Mouse (Mus musculus) heart, embryonic 15.5 days (tissue): ENCODE data around the gene Krt1. TPM values are rescaled to one million over a fixed set of nuclear protein-coding genes. Genes with fewer than 3 reads are reported as not detected.

Source experiments
- ATAC-seq: fragments of 200-750 bp; cut with Nextera tagmentation; replicated peaks from 2 replicates; pipeline ENCODE4 v1.8.0; 2017; ENCODE audit warnings: low read depth, moderate TSS enrichment; ENCODE audit not compliant: insufficient number of reproducible peaks, insufficient read depth, low FRiP score
- H3K27ac ChIP-seq: fragments of 300-500 bp; sonication (generic); 2 replicates; pipeline ENCODE4 v1.5.1; 2015; ENCODE audit warnings: mild to moderate bottlenecking, inconsistent platforms
- H3K27me3 ChIP-seq: fragments of 300-500 bp; sonication (generic); 2 replicates; pipeline ENCODE4 v1.6.1; 2015; ENCODE audit warnings: inconsistent platforms
- H3K36me3 ChIP-seq: fragments of 300-500 bp; sonication (generic); 2 replicates; pipeline ENCODE4 v1.6.1; 2015; ENCODE audit warnings: mild to moderate bottlenecking, inconsistent platforms
- H3K4me1 ChIP-seq: fragments of 300-500 bp; sonication (generic); replicated peaks from 2 replicates; pipeline ENCODE4 v1.6.1; 2015; ENCODE audit warnings: inconsistent platforms
- H3K4me2 ChIP-seq: fragments of 300-500 bp; sonication (generic); 2 replicates; pipeline ENCODE4 v1.6.1; 2015; ENCODE audit warnings: inconsistent platforms, mild to moderate bottlenecking, moderate library complexity
- H3K4me3 ChIP-seq: fragments of 300-500 bp; sonication (generic); 2 replicates; pipeline ENCODE4 v1.5.1; 2015; ENCODE audit warnings: mild to moderate bottlenecking, inconsistent platforms
- H3K9ac ChIP-seq: fragments of 300-500 bp; sonication (generic); 2 replicates; pipeline ENCODE4 v1.6.1; 2015; ENCODE audit warnings: mild to moderate bottlenecking, inconsistent platforms
- H3K9me3 ChIP-seq: fragments of 300-500 bp; sonication (generic); replicated peaks from 2 replicates; pipeline ENCODE4 v1.6.1; 2016; ENCODE audit warnings: inconsistent platforms
- WGBS: fragments of 180-500 bp; shearing (Covaris S2); methylation state at CpG from one replicate; pipeline ENCODE4 v1.1.7; 2015; ENCODE audit warnings: mixed read lengths; 5-methylcytosine and 5-hydroxymethylcytosine counted together
- polyA plus RNA-seq: library from polyadenylated mRNA; unstranded; fragments of >200 nt; fragmentation: Nextera tagmentation; extraction: Ambion mirVana; gene quantifications from 2 replicates; pipeline ENCODE4 v1.2.1, GENCODE M21; 2015

Gene Krt1
- polyA plus RNA-seq, 1 experiment from 2014 or later = 1.3 TPM

- H3K4me1 ChIP-seq = peaks cover 11% of the 10 kb centered on the region; the same call in 1 of the 2 replicates
- H3K9ac ChIP-seq = no peak overlapping the region
- no peaks in the 10 kb centered on the region for H3K9me3 ChIP-seq
- peaks cover 79% of the 10 kb centered on the region for H3K27me3 ChIP-seq
- H3K36me3 ChIP-seq = no peaks in the 10 kb centered on the region
- H3K4me2 ChIP-seq = peak overlapping the region; percentile 74
- 7% methylated on average over 11 of the region's 11 CpGs for WGBS
- no peak overlapping the region for H3K27ac ChIP-seq
- no peak overlapping the region for H3K4me3 ChIP-seq
- ATAC-seq = no peak
These were observed 8.3 kb upstream of the Krt1 start for GRCm38 (mm10) chr15:101858673-101859425.

- Histone ChIP-seq H3K4me3 (no peak overlapping the region), H3K4me1 (peaks cover 11% of the 10 kb centered on the region; the same call in 1 of the 2 replicates), H3K36me3 (no peaks in the 10 kb centered on the region), H3K9me3 (no peaks in the 10 kb centered on the region), H3K4me2 (no peak overlapping the region), H3K9ac (no peak overlapping the region), H3K27me3 (peaks cover 81% of the 10 kb centered on the region), H3K27ac (no peak overlapping the region)
- WGBS = 37% methylated on average over 5 of the region's 5 CpGs
- no peak for ATAC-seq
These were observed 6.1 kb upstream of the Krt1 start for GRCm38 (mm10) chr15:101856696-101857095.

DNA sequence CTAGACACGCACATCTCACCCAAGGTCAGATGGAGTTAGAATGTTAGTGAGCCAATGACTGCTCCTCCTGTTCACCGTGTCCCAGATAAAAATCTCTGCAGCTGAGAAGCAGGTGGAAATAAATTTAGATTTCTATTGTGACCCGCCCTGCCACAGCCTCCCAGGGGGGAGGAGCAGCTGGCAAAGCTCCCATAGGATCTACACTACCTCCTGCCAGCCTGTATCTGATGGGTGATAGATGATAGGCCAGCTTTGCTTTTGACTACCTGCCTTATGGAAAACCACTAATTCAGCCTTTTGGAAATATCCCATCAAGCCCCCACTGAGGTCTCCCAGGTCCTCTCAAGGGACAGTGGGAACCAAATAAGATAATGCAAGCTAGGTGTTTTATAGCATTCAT lies 5.1 kb upstream of the Krt1 start:
- Histone ChIP-seq H3K9me3 (no peaks in the 10 kb centered on the region), H3K27ac (no peak overlapping the region), H3K4me3 (no peak overlapping the region), H3K27me3 (peaks cover 81% of the 10 kb centered on the region), H3K9ac (no peak overlapping the region), H3K4me1 (peaks cover 11% of the 10 kb centered on the region; the same call in 1 of the 2 replicates), H3K36me3 (no peaks in the 10 kb centered on the region), H3K4me2 (no peak overlapping the region)
- ATAC-seq = no peak
- 54% methylated on average over 3 of the region's 3 CpGs for WGBS

DNA sequence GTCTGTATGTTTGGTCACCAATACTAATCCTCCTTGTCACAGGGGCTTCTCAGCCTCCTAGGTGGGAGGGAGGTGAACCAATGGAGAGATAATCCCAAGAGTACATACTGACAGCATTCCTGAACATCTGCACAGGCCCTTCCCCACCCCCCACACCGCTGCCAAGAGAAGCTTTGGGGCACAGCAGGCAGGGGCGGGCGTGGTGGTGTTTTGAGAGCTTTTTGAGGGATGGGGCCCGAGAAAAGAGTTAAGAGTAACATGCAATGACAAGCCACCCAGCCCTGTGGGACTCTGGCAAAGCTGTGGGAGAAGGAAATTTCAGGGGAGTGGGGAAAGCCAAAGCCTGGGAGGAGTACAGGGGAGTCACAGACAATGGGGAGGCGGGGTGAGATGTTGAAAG lies 3.7 kb upstream of the Krt1 start:
- H3K27ac ChIP-seq = no peak overlapping the region
- ATAC-seq = no peak
- no peak overlapping the region for H3K4me2 ChIP-seq
- no peaks in the 10 kb centered on the region for H3K9me3 ChIP-seq
- no peak overlapping the region for H3K9ac ChIP-seq
- H3K4me1 ChIP-seq = peaks cover 5% of the 10 kb centered on the region; the same call in 1 of the 2 replicates
- no peaks in the 10 kb centered on the region for H3K36me3 ChIP-seq
- no peak overlapping the region for H3K4me3 ChIP-seq
- H3K27me3 ChIP-seq = peaks cover 73% of the 10 kb centered on the region
- WGBS = 14% methylated on average over 5 of the region's 5 CpGs

- WGBS = 40% methylated on average over 5 of the region's 5 CpGs
These were observed 2.0 kb upstream of the Krt1 start for GRCm38 (mm10) chr15:101852571-101852970.

GRCm38 (mm10) chr15:101845971-101846403 lies 4.6 kb downstream of the Krt1 start:
- Histone ChIP-seq H3K9ac (peak overlapping the region; percentile 55), H3K9me3 (no peaks in the 10 kb centered on the region), H3K4me3 (peak overlapping the region; percentile 57), H3K27ac (no peak overlapping the region), H3K36me3 (no peaks in the 10 kb centered on the region), H3K27me3 (peaks cover 52% of the 10 kb centered on the region), H3K4me2 (peak overlapping the region; percentile 93), H3K4me1 (peaks cover 10% of the 10 kb centered on the region)
- no peak for ATAC-seq
- under 1% methylated on average over 37 of the region's 37 CpGs for WGBS

More at GRCm38 (mm10) chr15:101852571-101852970, 2.0 kb upstream of the Krt1 start:
- H3K4me1 ChIP-seq = no peaks in the 10 kb centered on the region
- no peak for ATAC-seq
- no peaks in the 10 kb centered on the region for H3K36me3 ChIP-seq
- no peak overlapping the region for H3K9ac ChIP-seq
- H3K4me2 ChIP-seq = no peak overlapping the region
- peaks cover 74% of the 10 kb centered on the region for H3K27me3 ChIP-seq
- no peak overlapping the region for H3K4me3 ChIP-seq
- H3K9me3 ChIP-seq = no peaks in the 10 kb centered on the region
- no peak overlapping the region for H3K27ac ChIP-seq

- H3K9me3 ChIP-seq = no peaks in the 10 kb centered on the region
- H3K4me3 ChIP-seq = no peak overlapping the region
- no peaks in the 10 kb centered on the region for H3K36me3 ChIP-seq
- WGBS = 59% methylated on average over 9 of the region's 9 CpGs
- peaks cover 51% of the 10 kb centered on the region for H3K27me3 ChIP-seq
- ATAC-seq = no peak
- H3K27ac ChIP-seq = no peak overlapping the region
- no peak overlapping the region for H3K9ac ChIP-seq
- H3K4me2 ChIP-seq = no peak overlapping the region
- peaks cover 10% of the 10 kb centered on the region for H3K4me1 ChIP-seq
These were observed 7.4 kb downstream of the Krt1 start for GRCm38 (mm10) chr15:101843192-101843591.

DNA sequence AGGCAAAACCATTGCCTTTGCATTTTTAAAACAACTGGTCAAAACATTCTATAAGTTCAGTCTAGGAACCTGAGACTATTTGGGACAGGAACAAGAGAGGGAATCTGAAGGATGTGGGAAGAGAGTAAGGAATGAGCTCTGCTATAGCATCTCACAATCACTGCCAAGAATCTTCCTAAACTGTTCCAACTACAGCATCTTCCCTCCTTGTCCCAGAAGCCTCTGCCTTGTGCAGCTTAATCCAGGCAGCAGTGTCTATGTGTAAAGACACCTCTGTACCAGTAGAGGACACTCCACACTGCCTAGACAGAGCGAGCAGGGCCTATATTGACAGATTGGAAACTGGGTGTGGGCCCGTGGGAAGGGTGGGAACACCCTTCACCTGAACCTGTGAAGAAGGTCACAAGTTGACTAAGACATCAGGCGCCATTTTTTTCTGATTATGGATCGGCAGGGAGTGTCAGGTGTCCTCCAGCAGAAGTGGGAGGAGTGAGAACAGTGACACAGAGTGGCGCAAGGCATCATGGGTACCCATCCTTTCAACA lies 15.7 kb downstream of the Krt1 start:
- peaks cover 12% of the 10 kb centered on the region for H3K27me3 ChIP-seq
- H3K4me2 ChIP-seq = no peak overlapping the region
- 61% methylated on average over 5 of the region's 5 CpGs for WGBS
- H3K9me3 ChIP-seq = no peaks in the 10 kb centered on the region
- ATAC-seq = no peak
- H3K9ac ChIP-seq = no peak overlapping the region
- H3K4me3 ChIP-seq = no peak overlapping the region
- H3K36me3 ChIP-seq = no peaks in the 10 kb centered on the region
- H3K4me1 ChIP-seq = no peaks in the 10 kb centered on the region
- H3K27ac ChIP-seq = no peak overlapping the region

- Histone ChIP-seq H3K36me3 (no peaks in the 10 kb centered on the region), H3K27me3 (peaks cover under 1% of the 10 kb centered on the region; the same call in 1 of the 2 replicates), H3K4me3 (no peak overlapping the region), H3K9me3 (no peaks in the 10 kb centered on the region), H3K27ac (no peak overlapping the region), H3K4me2 (no peak overlapping the region), H3K9ac (no peak overlapping the region), H3K4me1 (no peaks in the 10 kb centered on the region)
- ATAC-seq = no peak
- WGBS = 35% methylated on average over 6 of the region's 6 CpGs
These were observed 17.5 kb downstream of the Krt1 start for GRCm38 (mm10) chr15:101833131-101833530.

GRCm38 (mm10) chr15:101829441-101829840 lies 21.2 kb downstream of the Krt1 start:
- Histone ChIP-seq H3K4me1 (no peaks in the 10 kb centered on the region), H3K4me2 (no peak overlapping the region), H3K27me3 (peaks cover 13% of the 10 kb centered on the region), H3K36me3 (no peaks in the 10 kb centered on the region), H3K9ac (no peak overlapping the region), H3K27ac (no peak overlapping the region), H3K4me3 (no peak overlapping the region), H3K9me3 (no peaks in the 10 kb centered on the region)
- no peak for ATAC-seq
- 65% methylated on average over 5 of the region's 5 CpGs for WGBS

DNA sequence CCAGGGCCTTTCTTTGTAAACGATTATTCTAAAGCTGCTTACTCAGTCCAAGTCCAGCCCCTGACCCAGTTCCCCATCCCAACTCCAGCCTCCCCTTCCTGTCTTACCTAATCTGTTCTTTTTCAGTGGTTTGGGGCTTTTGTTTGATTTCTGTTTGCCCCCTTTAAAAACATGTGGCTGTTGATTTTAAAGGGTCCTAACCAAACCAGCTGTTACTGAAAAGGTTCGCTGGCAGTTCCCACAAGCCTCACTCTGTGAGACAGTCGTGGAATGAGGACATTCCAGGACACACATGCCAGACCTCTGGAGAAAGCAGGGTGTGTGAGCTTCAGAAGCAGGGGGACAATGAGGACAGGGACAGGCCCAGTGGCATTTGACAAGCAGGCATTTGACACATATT lies 28.8 kb downstream of the Krt1 start:
- no peaks in the 10 kb centered on the region for H3K9me3 ChIP-seq
- H3K4me1 ChIP-seq = no peaks in the 10 kb centered on the region
- H3K4me3 ChIP-seq = no peak overlapping the region
- WGBS = 19% methylated on average over 3 of the region's 3 CpGs
- H3K4me2 ChIP-seq = no peak overlapping the region
- ATAC-seq = no peak
- no peak overlapping the region for H3K9ac ChIP-seq
- H3K27ac ChIP-seq = no peak overlapping the region
- peaks cover 24% of the 10 kb centered on the region for H3K27me3 ChIP-seq
- no peaks in the 10 kb centered on the region for H3K36me3 ChIP-seq

- Histone ChIP-seq H3K27ac (no peak within 1 kb of the TSS), H3K9me3 (no peaks in the 10 kb centered on the region), H3K4me2 (no peak within 1 kb of the TSS), H3K9ac (no peak within 1 kb of the TSS), H3K4me3 (no peak within 1 kb of the TSS), H3K4me1 (no peaks in the 10 kb centered on the region), H3K27me3 (peaks cover 24% of the 10 kb centered on the region), H3K36me3 (no peaks in the 10 kb centered on the region)
- ATAC-seq = no peak
- 70% methylated on average over 16 of the region's 16 CpGs for WGBS
These were observed 32.7 kb downstream of the Krt1 start, which contains the start of gene Krt2 for GRCm38 (mm10) chr15:101817875-101818274. TSS of gene Krt2 (minus strand) at chr15:101818169.
